Mouse (Mus musculus): ENCODE measurements at regions not wholly inside any gene's neighbourhood (a gene's known extent, or its start where the extent isn't known, plus 50 kb on each side); places are given as distances from the start of the nearest gene placed in this dataset.

GRCm38 (mm10) chr5:83610777-83611176, 255.8 kb upstream of the Tecrl start:
- Histone ChIP-seq H3K9ac (ENCODE audit: low read depth, low read length) (no peak overlapping the region), H3K27me3 (ENCODE audit: control insufficient read depth, insufficient read depth, low read length) (no peaks in the 10 kb centered on the region), H3K4me1 (ENCODE audit: control insufficient read depth, insufficient read depth, low read length) (no peaks in the 10 kb centered on the region), H3K9me3 (ENCODE audit: control insufficient read depth, low read length) (no peaks in the 10 kb centered on the region), H3K4me3 (ENCODE audit: low read length) (no peak overlapping the region), H3K27ac (ENCODE audit: low read depth, low read length) (no peak overlapping the region), H3K4me2 (replicated peaks; ENCODE audit: low read depth, low read length) (no peak overlapping the region), H3K36me3 (ENCODE audit: control insufficient read depth, insufficient read depth, low read length) (no peaks in the 10 kb centered on the region)
- WGBS = 43% methylated on average over 2 of the region's 2 CpGs
- no peak for ATAC-seq (ENCODE audit: low FRiP score, low TSS enrichment)

GRCm38 (mm10) chr5:83593289-83593610, 238.3 kb upstream of the Tecrl start:
- Histone ChIP-seq H3K9ac (ENCODE audit: low read depth, low read length) (no peak overlapping the region), H3K27ac (ENCODE audit: low read depth, low read length) (no peak overlapping the region), H3K4me2 (replicated peaks; ENCODE audit: low read depth, low read length) (no peak overlapping the region), H3K36me3 (ENCODE audit: control insufficient read depth, insufficient read depth, low read length) (no peaks in the 10 kb centered on the region), H3K4me3 (ENCODE audit: low read length) (no peak overlapping the region), H3K4me1 (ENCODE audit: control insufficient read depth, insufficient read depth, low read length) (no peaks in the 10 kb centered on the region), H3K9me3 (ENCODE audit: control insufficient read depth, low read length) (no peaks in the 10 kb centered on the region), H3K27me3 (ENCODE audit: control insufficient read depth, insufficient read depth, low read length) (no peaks in the 10 kb centered on the region)
- 86% methylated on average over 1 of the region's 1 CpGs for WGBS
- ATAC-seq (ENCODE audit: low FRiP score, low TSS enrichment) = no peak

GRCm38 (mm10) chr5:83592587-83593288, 237.7 kb upstream of the Tecrl start:
- 91% methylated on average over 3 of the region's 3 CpGs for WGBS
- no peak for ATAC-seq (ENCODE audit: low FRiP score, low TSS enrichment)
- Histone ChIP-seq H3K36me3 (ENCODE audit: control insufficient read depth, insufficient read depth, low read length) (no peaks in the 10 kb centered on the region), H3K4me2 (replicated peaks; ENCODE audit: low read depth, low read length) (no peak overlapping the region), H3K4me1 (ENCODE audit: control insufficient read depth, insufficient read depth, low read length) (no peaks in the 10 kb centered on the region), H3K27ac (ENCODE audit: low read depth, low read length) (no peak overlapping the region), H3K27me3 (ENCODE audit: control insufficient read depth, insufficient read depth, low read length) (no peaks in the 10 kb centered on the region), H3K4me3 (ENCODE audit: low read length) (no peak overlapping the region), H3K9ac (ENCODE audit: low read depth, low read length) (no peak overlapping the region), H3K9me3 (ENCODE audit: control insufficient read depth, low read length) (no peaks in the 10 kb centered on the region)

Measured in kidney, embryonic 14.5 days (tissue).